Mouse (Mus musculus) bone marrow, adult 2 months (tissue): ENCODE measurements around the gene Zdhhc21.

Source experiments
- CTCF ChIP-seq: fragments of 200-500 bp; IDR thresholded peaks from 2 replicates; pipeline ENCODE4 v1.5.1; 2011; ENCODE audit warnings: low read length, control low read depth; ENCODE audit not compliant: control insufficient read depth, insufficient read depth
- POLR2A ChIP-seq: fragments of 200-500 bp; IDR thresholded peaks from 2 replicates; pipeline ENCODE4 v1.6.1; 2011; ENCODE audit warnings: low read depth, mild to moderate bottlenecking, control low read depth, low read length, borderline replicate concordance; ENCODE audit not compliant: control insufficient read depth

GRCm38 (mm10) chr4:82807811-82808210 is 51.9 kb downstream of the Zdhhc21 start:
- TF ChIP-seq POLR2A: no peak
- no peak for TF ChIP-seq CTCF
